Mouse (Mus musculus) cerebellum, adult 11 months (tissue): ENCODE measurements around the gene Gjb4.
A peak's percentile ranks its signal among the peaks of the same experiment; 100 is the strongest.

Source experiments
- DNase-seq: peaks from one replicate; pipeline ENCODE4 v3.0.0; 2022

The Gjb4 gene

GRCm38 (mm10) chr4:127353951-127354438 lies at the start of gene Gjb4:
Gene Gjb4 (minus strand): TSS chr4:127354081.
- no peak for DNase-seq

- DNase-seq = no peak
Measured at GRCm38 (mm10) chr4:127402614-127403013, 48.7 kb upstream of the Gjb4 start.

GRCm38 (mm10) chr4:127402166-127402565 lies 48.3 kb upstream of the Gjb4 start:
- no peak for DNase-seq

- peak; percentile 76 for DNase-seq
Measured at GRCm38 (mm10) chr4:127400165-127401145, 46.6 kb upstream of the Gjb4 start.

- no peak for DNase-seq
Measured at GRCm38 (mm10) chr4:127395591-127395990, 41.7 kb upstream of the Gjb4 start.

GRCm38 (mm10) chr4:127389645-127390044 lies 35.8 kb upstream of the Gjb4 start:
- no peak for DNase-seq

- DNase-seq = no peak
Measured at GRCm38 (mm10) chr4:127377344-127377743, 23.5 kb upstream of the Gjb4 start.

- DNase-seq = no peak
Measured at GRCm38 (mm10) chr4:127375541-127376177, 21.8 kb upstream of the Gjb4 start.

- no peak for DNase-seq
Measured at GRCm38 (mm10) chr4:127374645-127375044, 20.8 kb upstream of the Gjb4 start.

GRCm38 (mm10) chr4:127373491-127373890 lies 19.6 kb upstream of the Gjb4 start:
- DNase-seq = no peak

GRCm38 (mm10) chr4:127371546-127371945 lies 17.7 kb upstream of the Gjb4 start:
- DNase-seq = no peak

GRCm38 (mm10) chr4:127370447-127370846 lies 16.6 kb upstream of the Gjb4 start:
- DNase-seq = no peak

GRCm38 (mm10) chr4:127368379-127368973 lies 14.6 kb upstream of the Gjb4 start:
- DNase-seq = peak; percentile 65

- DNase-seq = no peak
Measured at GRCm38 (mm10) chr4:127365834-127366233, 12.0 kb upstream of the Gjb4 start.

- DNase-seq = no peak
Measured at GRCm38 (mm10) chr4:127365433-127365832, 11.6 kb upstream of the Gjb4 start.

- no peak for DNase-seq
Measured at GRCm38 (mm10) chr4:127364431-127364830, 10.6 kb upstream of the Gjb4 start.

- DNase-seq = no peak
Measured at GRCm38 (mm10) chr4:127363331-127363730, 9.4 kb upstream of the Gjb4 start.

GRCm38 (mm10) chr4:127362520-127362919 lies 8.6 kb upstream of the Gjb4 start:
- DNase-seq = no peak

- DNase-seq = no peak
Measured at GRCm38 (mm10) chr4:127358018-127358417, 4.1 kb upstream of the Gjb4 start, which contains the start of gene Gjb5. Gene Gjb5 (minus strand): TSS chr4:127358181.

GRCm38 (mm10) chr4:127354506-127355485 lies 915 bp upstream of the Gjb4 start:
- no peak for DNase-seq

GRCm38 (mm10) chr4:127352594-127352993 lies 1.3 kb downstream of the Gjb4 start:
- no peak for DNase-seq
